Mouse (Mus musculus) spleen, postnatal 36 days (tissue): ENCODE measurements around the gene Ceacam15.
"Not testable (repeated sequence)": the region's sequence is repeated elsewhere in the genome, so short reads cannot be mapped to it uniquely, and the experiment has no call there.

ENCODE experiments used
- DNase-seq, 2 experiments: peaks; one replicate each; pipeline ENCODE4 v3.0.0; 2022; ENCODE audit warnings: low spot score in 2 of 2, mixed read lengths in 1 of 2

The Ceacam15 gene

GRCm38 (mm10) chr7:16675605-16676004 is at the start of gene Ceacam15:
Gene Ceacam15, minus strand, starts transcription at chr7:16675705.
- DNase-seq: no peak

- not testable (repeated sequence) for DNase-seq
Observed at GRCm38 (mm10) chr7:16722490-16722889, 47.0 kb upstream of the Ceacam15 start.

- DNase-seq: no peak
Observed at GRCm38 (mm10) chr7:16721629-16722028, 46.1 kb upstream of the Ceacam15 start, which contains the start of gene Ceacam9. Gene Ceacam9, plus strand, starts transcription at chr7:16721929.

GRCm38 (mm10) chr7:16716456-16717152 is 41.1 kb upstream of the Ceacam15 start:
- not testable (repeated sequence) for DNase-seq

GRCm38 (mm10) chr7:16712633-16713415 is 37.3 kb upstream of the Ceacam15 start:
- no peak for DNase-seq

- no peak for DNase-seq
Observed at GRCm38 (mm10) chr7:16710604-16711003, 35.1 kb upstream of the Ceacam15 start.

- DNase-seq: no peak
Observed at GRCm38 (mm10) chr7:16708244-16708643, 32.7 kb upstream of the Ceacam15 start.

- DNase-seq: no peak
Observed at GRCm38 (mm10) chr7:16706385-16706784, 30.9 kb upstream of the Ceacam15 start.

- DNase-seq: no peak
Observed at GRCm38 (mm10) chr7:16700583-16700982, 25.1 kb upstream of the Ceacam15 start.

GRCm38 (mm10) chr7:16699042-16699441 is 23.5 kb upstream of the Ceacam15 start:
- DNase-seq: peak in 1 of 2 experiments; percentile 4

- peak; percentile 19 to 22 for DNase-seq
Observed at GRCm38 (mm10) chr7:16695025-16695424, 19.5 kb upstream of the Ceacam15 start.

- DNase-seq: no peak
Observed at GRCm38 (mm10) chr7:16689196-16689595, 13.7 kb upstream of the Ceacam15 start.

- DNase-seq: peak in 1 of 2 experiments; percentile 3
Observed at GRCm38 (mm10) chr7:16680194-16680593, 4.7 kb upstream of the Ceacam15 start.

- not testable (repeated sequence) for DNase-seq
Observed at GRCm38 (mm10) chr7:16674699-16675098, 806 bp downstream of the Ceacam15 start.

GRCm38 (mm10) chr7:16673823-16674222 is 1.7 kb downstream of the Ceacam15 start:
- no peak for DNase-seq

GRCm38 (mm10) chr7:16668331-16668930 is 7.1 kb downstream of the Ceacam15 start:
- DNase-seq: not testable (repeated sequence)

GRCm38 (mm10) chr7:16644260-16644659 is 31.2 kb downstream of the Ceacam15 start:
- DNase-seq: no peak

- DNase-seq: not testable (repeated sequence)
Observed at GRCm38 (mm10) chr7:16643106-16643505, 32.4 kb downstream of the Ceacam15 start.

GRCm38 (mm10) chr7:16639028-16639427 is 36.5 kb downstream of the Ceacam15 start:
- DNase-seq: no peak

- no peak for DNase-seq
Observed at GRCm38 (mm10) chr7:16635116-16635515, 40.4 kb downstream of the Ceacam15 start.

GRCm38 (mm10) chr7:16633913-16634312 is 41.6 kb downstream of the Ceacam15 start:
- DNase-seq: not testable (repeated sequence)

- DNase-seq: no peak
Observed at GRCm38 (mm10) chr7:16631932-16632331, 43.6 kb downstream of the Ceacam15 start.
